Mouse (Mus musculus) monocyte, adult 5-6 weeks (primary cell): ENCODE measurements around the gene Cmklr1. TPM values are rescaled to one million over a fixed set of nuclear protein-coding genes. Genes with fewer than 3 reads are reported as not detected.

ENCODE experiments used
- ATAC-seq: fragments of 153-309, 156-312 bp; replicated peaks from 2 replicates; pipeline ENCODE4 v1.8.0; 2017; ENCODE audit warnings: mild to moderate bottlenecking; ENCODE audit not compliant: low TSS enrichment, insufficient number of reproducible peaks, severe bottlenecking, poor library complexity, low FRiP score
- total RNA-seq: library from RNA; stranded (forward); fragments of 200-1000, 200-491, 200-594 nt; gene quantifications from 3 replicates; pipeline ENCODE4 v1.2.3, GENCODE M21; 2017

Gene Cmklr1
- total RNA-seq, 1 experiment from 2014 or later, result 20.2 TPM

DNA sequence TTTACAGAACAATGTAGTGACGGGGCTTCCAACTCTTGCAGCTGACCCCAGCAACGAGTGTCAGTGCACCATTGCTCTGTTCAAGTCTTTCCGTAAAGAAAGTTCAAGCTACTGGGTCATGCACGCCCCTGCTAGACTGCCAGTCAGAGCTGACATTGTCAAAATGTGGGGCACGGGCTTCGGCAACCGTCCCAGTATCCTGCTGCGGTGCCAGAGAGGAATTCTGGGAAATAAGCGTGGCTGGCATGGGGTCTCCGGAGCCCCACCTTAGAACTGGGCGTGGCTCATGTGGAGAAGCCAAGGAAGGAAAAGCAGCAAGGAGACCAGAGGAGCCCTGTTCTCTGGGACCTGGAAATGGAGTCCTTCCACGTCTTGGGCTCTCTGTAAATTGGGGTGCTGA, 84.4 kb downstream of the Cmklr1 start:
- ATAC-seq, result no peak

DNA sequence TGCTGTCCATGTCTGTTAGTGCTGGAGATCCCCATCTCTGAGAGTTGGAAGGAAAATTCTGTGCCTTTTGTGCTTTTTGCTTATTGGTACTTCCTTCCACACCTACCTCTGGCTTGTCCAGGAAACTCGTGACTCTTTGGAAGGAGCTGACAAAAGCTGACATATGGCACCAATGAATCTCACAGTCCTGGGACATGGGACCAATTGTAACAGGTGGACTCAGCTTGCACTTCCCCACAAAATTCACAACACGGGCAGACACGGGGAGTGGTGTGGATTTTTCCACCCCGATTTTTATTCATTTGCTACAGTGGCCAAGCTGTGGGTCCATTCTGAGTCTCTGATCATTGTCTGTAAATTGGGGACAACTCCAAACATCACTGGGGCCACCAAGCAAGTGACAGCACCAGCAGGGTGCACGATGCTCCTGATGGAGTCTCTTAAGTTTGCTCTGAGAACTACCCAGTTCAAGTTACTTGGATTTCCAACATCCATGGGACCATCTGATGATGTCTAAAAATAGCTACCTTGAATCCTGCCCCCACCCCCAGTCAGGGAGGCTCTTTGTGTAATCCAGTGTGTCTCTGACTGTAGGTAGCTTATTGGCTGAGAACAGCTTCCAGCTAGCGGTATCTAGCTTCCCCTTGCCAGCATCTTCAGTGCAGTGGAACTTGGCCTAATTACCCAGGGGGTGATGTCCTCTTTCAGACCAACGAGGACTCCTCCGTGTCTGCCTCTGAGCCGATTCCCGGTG, 84.9 kb downstream of the Cmklr1 start:
- ATAC-seq, result no peak

DNA sequence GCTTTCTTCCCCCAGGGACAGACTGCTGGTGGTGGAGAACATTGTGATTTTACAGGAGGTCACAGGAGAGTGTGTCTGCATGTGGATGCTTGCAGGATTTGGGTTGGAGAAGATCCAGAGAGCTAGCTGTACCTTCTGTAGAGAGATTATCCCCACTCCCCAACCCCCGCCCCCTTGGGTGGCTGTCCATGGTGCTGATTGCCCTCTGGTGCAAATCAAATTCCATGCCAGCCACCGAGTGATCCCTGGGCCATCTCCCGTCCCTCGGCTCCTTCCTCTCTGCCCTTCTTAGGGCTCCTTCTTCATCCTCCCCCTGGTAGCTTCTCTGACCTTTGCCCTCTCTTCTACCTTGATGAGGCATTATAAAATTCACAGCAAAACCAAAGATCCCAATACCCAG, 85.8 kb downstream of the Cmklr1 start:
- no peak for ATAC-seq

Other genes with a start within 250 kb of the Cmklr1 start
- gene Wscd2, start 160.1 kb downstream of the Cmklr1 start, total RNA-seq, result 0.29 to 5.9 TPM (median 1.8 TPM) in 3 replicates
- gene 1700069L16Rik, start 74.3 kb upstream of the Cmklr1 start, total RNA-seq, result not detected in 3 replicates
- gene Ficd, start 85.4 kb upstream of the Cmklr1 start, total RNA-seq, result 2.0 to 4.7 TPM (median 4.2 TPM) in 3 replicates
- gene Sart3, start 122.1 kb upstream of the Cmklr1 start, total RNA-seq, result 34.4 to 48.1 TPM (median 42.3 TPM) in 3 replicates
- gene Iscu, start 122.3 kb upstream of the Cmklr1 start, total RNA-seq, result 110 to 223 TPM (median 180 TPM) in 3 replicates
- not detected in 3 replicates for gene Tmem119, start 150.1 kb upstream of the Cmklr1 start, total RNA-seq
- 212 to 415 TPM (median 221 TPM) in 3 replicates for gene Selplg, start 182.2 kb upstream of the Cmklr1 start, total RNA-seq